Mouse (Mus musculus) heart, adult 9 months (tissue): ENCODE results near the gene Vac14.

Experiments used
- DNase-seq, 2 experiments: peaks; one replicate each; pipeline ENCODE4 v3.0.0; 2022; ENCODE audit warnings: low spot score in 2 of 2

Vac14 gene

DNA sequence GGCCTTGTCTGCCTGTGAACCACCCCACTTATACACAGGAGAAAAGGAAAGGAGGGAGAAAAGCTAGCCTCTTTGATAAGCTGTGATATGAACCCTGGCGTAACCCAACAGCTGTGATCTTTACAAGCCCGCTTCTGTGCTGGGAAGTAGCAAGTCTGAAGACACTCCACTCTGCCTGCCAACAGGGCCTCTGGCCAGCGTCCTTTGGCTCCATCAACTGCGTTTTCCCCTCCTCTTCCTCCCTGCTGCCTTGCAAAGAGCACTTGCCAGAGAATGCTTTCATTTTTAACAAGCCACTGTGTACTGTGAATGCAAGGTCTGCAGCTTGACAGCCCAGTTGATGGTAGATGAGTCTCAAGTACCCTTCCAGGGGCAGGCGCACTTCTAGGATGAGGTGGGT lies 69.3 kb downstream of the Vac14 start:
- DNase-seq = peak; percentile 90 to 92

DNA sequence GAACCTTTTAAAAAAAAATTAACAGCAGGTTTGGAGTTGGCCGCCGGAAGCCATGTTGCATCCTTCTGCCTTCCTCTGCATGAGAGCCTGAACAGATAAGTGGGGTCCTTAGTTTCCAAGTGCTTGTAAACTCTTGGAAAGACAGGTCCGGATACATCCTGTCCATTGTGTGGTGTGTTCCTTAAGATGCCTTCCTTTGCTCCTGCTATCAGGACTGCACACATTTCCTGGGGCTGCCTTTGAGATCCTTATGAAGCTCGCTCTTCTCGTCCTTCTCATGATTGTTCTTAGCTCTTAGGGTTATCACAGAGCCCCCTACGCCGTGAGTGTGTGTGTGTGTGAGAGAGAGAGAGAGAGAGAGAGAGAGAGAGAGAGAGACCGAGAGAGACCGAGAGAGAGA lies 71.6 kb downstream of the Vac14 start:
- no peak for DNase-seq

DNA sequence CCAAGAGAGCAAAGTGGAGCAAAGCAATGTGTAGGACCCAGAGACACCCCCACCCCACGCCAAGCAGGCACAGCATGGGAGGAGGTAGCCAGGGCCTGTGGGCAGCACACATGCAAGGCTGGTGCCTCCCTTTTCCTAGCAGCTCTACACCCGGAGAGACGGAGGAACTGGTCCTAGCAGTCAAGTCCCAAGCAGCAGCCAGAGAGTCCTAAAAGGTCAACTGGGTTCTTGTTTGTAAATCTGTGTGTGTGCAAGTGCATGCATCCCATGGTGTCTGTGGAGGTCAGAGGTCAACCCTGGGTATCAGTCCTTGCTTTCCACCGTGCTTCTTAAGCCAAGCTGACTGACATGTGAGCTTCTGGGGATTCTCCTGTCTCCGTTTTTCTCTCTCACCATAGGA lies 75.8 kb downstream of the Vac14 start:
- no peak for DNase-seq

DNA sequence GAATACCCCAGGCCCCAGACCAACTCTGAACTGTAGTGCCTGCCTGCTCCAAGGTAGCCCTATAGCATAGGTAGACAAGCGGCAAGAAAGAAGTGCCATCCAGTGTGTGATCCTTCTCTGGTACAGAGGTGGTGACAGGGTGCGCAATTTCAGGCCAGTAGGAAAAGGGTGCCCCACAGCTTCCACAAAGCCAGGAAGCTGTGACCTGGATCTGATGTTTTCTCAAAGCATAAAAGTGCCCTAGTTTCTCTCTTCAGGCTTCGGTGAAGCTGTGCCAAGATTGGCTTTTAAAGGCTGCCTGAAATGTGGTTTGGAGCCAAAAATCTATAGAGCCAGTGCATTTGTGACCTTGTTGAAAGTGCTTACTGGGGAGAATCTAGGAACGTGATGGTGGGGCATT lies 76.4 kb downstream of the Vac14 start:
- DNase-seq = no peak

DNA sequence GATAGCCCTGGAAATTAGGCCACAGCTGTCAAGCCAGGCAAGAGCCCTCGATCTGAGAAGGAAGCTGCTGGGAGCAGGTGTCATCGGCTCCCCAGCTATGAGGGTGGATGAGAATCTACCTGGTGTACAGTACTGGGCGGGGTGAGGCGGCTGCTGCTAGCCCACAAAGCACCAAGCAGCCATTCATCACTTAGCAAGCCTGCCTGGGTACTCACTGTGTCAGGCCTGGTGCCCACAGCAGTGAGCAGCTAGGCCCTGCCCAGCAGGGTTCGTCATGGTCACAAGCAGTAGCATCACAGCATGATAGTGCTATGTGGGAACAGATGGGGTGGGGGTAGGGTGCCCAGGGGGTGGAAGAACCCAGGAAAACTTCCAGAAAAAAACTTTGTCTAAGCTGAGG lies 77.0 kb downstream of the Vac14 start:
- DNase-seq = no peak

DNA sequence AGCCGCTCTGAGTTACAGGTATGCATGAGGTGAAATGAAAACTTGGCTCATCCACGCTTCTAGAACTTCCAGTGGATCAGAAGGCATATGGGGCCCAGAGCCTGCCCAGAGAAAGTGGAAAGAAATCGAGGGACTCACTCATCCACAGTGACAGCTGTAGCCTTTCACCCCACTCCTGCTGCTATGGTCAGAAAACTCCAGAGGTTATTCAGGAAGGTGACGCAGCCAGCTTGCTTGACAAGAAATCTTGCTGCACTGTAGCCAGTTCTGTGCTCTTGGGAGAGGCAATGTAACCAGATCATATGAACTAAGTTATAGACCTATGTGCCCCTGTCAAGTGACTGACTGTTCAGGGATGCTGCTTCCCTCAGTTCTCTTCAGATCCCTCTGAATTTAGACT lies 77.7 kb downstream of the Vac14 start:
- no peak for DNase-seq

DNA sequence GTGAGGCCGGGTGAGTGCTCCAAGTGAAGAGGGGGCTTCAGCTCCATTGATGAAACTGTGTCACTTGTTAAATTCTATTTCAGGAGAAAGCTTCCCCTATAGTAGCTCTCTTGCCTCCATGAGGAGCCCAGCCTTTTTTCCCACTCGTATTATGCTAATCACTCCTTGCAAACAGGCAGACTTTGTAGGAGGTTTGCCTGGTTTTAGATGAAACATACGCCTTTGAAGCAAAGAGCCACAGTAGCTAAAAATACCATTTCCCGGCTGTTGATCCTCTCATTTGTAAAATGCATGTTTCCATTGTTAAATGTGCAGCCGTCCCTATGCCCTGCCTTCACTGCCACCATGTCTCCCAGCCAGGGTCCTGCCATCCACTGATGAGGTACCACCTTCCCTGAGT lies 79.2 kb downstream of the Vac14 start:
- DNase-seq = no peak

DNA sequence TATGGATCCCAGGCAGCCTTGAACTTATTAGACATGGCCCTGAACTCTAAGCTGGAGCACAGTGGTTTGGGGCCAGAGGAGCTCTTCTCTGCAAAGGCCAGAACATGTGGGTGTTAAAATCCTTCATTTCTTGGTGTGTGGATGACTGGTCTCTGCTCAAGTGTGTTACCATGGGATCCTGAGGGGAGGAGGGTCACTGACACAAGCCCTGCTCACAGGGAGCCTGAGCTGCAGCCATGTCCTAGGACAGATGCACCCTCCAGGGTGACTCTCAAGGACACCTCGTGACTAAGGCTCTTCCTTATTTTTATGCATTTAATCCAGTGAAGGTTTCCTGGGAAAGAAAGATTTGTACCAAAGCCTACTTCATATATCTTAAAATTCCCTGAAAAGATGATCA lies 79.7 kb downstream of the Vac14 start:
- no peak for DNase-seq

DNA sequence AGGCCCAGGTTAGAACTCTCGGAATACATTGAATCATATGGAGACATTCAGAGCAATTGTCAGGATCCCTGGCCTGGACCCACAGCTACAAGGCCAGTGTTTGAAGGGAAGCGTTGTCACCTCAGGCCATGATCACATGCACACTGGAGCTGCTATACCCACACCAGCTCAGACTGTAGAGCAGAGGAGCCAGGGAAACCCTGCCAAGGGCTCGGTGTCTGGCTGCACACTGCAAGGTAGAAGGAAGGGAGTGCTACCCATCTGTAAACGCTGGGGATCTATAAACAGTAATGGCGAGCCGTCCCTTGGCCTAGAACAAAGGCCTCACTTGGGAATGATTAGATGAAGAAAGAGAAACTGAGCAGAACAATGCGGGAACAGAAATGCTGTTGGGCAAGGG lies 81.1 kb downstream of the Vac14 start:
- DNase-seq = no peak

DNA sequence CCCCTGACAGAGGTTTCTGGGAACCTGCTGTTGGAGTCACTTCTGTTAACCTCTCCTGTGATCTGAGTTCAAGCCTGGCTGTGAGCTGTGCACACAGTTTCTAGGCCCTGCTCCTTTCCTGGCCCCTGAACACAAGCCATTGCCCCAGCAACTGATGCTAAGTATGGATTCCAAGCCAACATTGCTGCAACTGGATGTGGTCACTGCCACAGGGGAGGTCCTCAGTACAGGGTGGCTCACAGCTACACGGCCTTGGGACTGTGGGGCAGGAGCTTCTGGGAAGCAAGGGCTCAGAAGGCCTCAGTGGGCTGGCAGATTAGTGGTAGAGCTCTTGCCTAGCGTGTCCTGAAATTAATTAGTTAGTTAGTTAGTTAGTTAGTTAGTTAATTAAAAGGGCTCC lies 82.2 kb downstream of the Vac14 start:
- no peak for DNase-seq

DNA sequence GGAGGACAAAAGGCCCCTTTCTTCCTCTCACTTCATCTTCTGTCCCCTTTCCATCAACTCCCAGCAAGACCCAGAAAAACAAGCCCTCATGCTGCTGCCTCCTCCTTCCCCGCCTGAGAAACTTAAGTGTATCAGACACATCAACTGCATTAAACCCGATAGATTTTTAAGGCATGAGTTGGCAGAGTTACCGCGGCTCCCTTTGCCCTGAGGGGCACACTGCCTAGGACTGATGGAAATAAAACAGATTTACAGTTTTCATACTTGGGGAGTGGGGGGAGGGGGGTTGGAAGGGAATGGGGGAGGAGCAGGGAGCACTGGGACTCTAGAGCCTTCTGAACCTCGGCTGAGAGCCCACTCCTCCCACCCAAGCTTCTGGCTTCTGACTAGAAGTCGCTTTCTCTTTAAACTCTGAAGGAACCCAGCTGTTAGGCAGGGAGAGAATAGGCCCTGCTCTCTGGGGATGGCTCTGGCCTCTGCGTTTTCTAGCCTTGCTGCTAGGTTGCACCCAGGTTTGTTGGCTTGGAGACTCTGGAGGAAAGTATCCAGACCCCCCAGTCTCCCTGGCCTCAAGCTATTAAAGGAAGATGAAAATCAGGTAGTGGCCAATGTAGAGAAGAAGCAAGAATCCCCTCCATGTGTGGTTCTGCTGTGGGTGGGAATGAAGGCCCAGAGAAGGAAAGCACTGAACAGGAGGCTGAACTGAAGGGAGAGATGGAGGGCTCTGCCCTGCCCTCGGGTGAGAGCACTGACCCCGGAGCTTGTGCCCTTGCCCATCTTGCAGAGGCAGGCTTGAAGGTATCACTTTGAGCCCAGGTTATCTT lies 84.5 kb downstream of the Vac14 start:
- DNase-seq = peak; percentile 57 to 60

DNA sequence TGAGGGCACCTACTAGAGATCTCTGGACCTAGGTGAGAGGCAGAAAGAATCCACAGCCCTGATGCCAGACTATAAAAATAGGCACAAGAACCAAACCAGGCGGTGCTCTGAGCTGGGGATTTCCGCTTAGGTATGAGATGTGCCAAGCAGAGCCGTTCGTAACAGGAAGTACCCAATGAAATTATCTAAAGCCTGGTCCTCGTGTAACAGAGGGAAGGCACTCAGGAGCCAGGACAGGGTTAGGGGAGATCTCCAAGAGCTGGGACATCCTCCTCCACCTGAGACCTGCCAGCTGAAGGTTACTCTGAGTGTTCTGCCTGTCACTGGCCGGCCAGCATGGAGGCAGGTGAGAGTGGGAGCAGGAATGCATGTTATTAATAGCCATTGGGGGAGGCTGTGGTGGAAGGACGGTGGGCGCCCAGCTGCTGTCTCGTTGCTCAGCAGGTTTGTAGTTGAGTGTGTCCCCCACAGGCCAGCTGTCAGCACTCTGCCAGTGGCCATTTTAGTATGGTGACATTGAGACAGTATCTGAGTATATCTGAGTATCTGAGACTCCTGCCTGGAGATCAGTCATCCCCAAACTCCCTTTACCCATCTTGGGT lies 85.2 kb downstream of the Vac14 start:
- no peak for DNase-seq

DNA sequence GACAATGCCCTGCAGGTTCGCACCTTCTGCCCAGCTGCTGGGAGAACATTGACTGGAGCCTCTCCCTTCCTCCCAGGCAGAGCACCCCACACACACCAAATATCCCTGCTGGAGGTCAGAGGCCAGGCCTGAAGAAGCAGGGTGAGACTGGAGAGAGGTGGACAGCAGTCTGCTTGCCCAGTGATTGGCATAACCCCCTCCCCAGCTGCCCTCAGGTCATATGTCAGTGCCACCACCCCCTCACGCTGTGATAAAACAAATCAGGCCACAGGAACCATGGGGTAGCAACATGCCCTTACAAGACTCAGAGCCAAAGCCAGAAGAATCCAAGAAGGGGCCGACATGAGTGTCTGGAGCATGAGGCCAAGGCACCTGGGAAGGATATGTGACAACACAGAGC lies 85.7 kb downstream of the Vac14 start:
- no peak for DNase-seq

DNA sequence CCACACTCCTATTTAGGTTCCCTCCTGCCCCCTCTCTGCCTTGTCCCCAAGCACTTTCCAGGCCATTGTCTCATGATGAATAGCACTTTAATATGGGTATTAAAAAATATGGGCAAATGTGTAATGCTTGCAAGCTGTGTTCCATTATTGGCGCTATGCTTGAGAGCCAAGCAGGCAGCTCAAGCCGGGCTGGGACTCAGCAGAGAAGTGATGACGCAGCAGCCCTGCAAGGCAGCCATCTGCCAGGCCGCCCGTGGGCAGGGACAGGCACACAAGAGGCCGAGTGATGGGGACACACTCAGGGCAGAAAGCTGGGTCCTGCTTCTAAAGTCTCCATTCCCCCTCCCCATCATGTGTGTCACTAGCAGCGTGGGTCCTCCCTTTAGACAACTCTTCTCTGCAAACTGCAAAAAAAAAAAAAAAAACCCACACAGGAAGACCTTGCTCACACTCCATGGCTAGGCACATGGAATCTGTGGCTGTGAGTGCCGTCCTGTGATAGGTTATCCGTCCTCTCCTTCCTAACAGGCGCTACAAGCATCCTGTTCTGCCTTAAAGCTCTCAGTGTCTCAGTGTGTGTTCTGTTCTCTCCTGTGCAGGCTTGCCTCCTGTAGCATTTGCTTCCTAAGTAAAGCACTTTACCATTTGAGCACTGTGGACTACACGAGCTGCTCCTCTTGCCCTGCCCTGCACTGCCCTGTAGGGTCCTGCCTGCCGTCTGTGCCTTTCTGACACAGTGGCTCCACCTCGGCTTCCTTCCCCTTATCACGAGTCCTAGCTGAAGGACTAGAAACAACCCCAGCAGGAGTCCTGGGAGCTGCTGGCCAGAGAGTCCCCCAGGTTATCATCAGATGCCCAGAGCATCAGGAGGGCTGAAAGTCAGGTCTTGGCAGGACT lies 87.3 kb downstream of the Vac14 start:
- DNase-seq = no peak

DNA sequence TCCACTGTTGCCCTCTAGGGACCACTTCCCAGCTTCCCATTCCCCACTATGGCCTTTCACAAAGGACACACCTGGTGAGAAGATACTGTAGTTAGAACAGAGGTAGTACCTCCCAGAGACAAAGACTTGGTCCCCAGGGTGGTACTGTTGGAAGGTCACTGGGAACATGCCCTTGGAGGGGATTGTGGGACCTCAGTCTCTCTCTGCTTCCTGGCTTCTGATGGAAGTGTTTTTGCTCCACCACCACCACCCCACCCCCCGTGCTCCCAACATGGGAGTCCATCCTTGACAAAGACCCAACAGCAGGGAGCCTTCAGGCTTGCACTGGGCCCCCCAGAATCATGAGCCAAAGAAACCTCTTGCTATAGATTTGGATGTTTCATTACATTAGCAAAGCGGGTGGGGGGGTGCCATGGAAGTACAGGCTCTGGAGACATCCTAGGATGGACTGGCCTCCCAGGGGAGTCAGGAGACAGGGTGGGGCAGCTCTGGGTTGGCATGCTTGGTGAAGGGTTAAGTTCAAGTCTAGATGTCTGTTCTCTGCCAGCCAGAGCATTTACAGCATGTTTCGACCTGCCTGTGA lies 88.0 kb downstream of the Vac14 start:
- DNase-seq = no peak

DNA sequence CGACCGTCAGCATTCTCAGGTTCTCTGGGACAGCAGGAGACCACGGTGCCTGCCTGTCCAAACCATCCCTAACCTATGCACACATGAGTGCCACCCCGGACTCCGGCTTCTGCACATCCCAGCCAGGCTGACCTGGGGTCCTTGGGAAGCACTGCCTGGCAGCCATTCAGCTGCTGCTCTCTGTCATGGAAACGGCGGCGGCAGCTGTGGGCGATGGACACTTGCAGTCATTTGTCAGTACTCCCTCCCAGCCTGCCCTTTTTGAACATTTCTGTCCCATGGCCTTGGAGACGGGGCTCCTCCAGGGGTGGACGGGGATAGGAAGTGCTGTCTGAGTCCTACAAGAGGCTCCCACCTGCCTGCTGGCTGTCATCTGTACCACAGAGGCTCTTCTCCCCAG lies 90.0 kb downstream of the Vac14 start:
- no peak for DNase-seq

DNA sequence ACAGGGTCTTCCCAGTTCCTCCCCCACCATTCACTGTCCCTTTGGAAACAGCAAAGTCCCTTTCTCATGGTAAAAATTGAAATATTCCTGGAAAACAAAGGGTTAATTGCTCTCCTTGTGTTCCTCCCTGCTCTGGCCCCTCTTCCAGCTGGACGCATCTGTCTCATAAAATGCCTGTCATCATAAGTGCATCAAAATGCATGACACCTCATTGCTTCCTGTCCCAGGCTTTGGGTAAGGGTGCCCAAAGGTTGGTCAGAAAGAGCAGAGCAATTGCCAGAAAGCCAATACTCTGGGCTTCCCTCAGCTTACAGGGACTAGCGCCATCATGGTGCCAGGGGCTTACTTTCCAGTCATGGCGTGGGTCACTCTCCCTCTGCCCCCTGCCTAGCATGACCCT lies 92.2 kb downstream of the Vac14 start:
- no peak for DNase-seq

DNA sequence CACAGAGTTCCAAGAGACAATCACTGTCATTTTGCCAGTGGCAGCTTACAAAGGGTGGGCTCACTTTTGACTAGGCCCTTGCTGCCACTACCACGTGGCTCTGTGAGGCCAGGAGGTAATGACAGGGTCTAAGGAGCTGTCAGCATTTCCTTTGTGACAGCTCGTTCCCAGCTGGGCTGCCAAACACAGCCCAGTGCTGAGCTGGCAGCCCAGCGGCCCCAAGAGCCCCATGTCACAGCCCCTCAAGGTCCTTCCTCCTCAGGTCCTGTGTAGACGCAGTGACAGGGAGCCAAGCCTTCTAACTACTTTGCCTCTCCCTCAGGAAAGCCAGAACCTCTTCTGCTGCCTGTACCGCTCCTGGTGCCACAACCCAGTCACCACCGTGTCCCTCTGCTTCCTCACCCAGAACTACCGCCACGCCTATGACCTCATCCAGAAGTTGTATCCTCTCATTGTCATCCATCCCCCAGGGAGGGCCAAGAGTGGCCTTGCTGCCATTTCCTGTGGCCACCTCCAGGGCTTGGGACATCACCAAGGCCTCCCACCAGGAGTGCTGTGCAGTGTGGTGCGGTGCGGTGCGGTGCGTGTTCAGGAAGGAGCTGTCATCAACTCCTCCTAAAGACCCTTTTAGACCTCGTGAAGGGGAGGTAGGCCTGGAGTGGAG lies 93.0 kb downstream of the Vac14 start:
- DNase-seq = peak; percentile 68 to 81

DNA sequence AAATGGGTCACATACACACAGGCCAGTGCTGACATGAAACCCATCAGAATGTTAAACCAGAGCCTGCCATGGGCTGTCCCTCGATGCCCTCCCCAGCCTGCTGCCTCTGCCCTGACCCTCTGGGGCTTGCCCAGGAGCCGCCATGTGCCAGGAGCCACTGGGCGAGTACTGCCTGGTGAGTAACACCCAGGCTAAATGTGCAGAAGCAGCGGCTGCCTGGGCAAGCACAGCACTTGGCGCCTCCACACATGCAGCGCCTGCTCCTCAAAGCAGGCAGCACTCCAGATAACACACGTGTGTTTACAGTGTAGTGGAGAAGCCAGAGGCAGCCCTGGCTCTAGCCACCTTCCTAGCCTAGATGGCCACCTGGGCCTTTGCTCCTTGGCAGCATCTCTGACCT lies 94.7 kb downstream of the Vac14 start:
- peak; percentile 53 to 55 for DNase-seq

DNA sequence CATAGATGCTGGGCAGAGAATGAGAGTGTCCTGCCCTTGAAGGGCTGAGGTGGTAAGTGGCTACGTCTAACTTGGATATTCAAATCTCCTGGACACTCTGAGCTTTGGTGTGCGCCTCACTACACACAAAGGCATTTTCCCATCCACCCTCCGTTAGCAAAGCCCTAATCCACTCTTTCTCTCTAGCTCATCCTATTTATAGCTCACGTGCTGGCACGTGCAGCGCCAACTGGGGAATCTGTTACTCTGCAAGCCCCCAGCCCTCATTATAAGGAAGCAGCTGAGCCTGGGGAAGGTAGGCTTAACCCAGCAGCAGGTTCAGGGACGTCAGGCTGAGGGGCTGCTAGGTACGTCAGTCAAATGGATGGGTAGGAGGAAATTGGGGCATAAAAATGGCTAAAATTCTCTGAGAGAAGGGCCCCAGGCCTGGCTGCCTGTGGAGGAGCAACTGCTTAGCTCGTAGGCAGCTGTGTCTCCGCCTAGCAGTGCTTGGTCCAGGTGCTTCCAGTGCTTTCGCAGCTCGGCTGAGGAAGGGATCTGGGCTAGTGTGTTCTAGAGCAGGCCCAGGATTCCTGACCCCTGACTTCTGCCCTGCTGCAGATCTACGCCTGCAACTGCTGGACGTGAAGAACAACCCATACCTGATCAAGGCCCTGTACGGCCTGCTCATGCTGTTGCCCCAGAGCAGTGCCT lies 96.6 kb downstream of the Vac14 start:
- DNase-seq = no peak

DNA sequence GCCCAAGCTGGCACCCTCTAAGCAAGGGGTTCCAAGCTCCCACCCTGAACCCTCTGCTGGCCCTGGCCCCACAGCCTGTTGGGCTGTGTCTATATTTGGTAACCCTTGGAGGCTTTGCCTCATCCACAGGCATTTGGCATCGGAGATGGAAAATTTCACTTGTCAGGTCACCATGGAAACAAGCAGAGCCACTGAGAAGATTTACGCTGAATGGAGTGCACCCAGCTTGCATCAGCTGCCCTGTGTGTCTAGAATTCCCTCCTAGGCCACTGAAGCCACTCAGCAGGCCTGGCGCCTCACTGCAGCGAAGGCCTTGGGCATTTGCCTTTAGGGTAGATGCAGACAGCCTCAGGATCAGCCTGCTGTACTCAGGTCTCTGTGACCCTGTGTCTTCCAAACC lies 97.7 kb downstream of the Vac14 start:
- DNase-seq = peak; percentile 79 to 82
